Mouse (Mus musculus) frontal cortex, postnatal 25 days (tissue): ENCODE results near the gene Usp53.
"Not testable (repeated sequence)": the region's sequence is repeated elsewhere in the genome, so short reads cannot be mapped to it uniquely, and the experiment has no call there.

Source experiments
- DNase-seq, 2 experiments: peaks; one replicate each; pipeline ENCODE4 v3.0.0; 2022; ENCODE audit warnings: low spot score in 2 of 2

Gene Usp53

GRCm38 (mm10) chr3:122950129-122950528 lies 34.2 kb downstream of the Usp53 start:
- no peak for DNase-seq

GRCm38 (mm10) chr3:122943387-122943890 lies 40.9 kb downstream of the Usp53 start:
- no peak for DNase-seq

- no peak for DNase-seq
These were observed 45.1 kb downstream of the Usp53 start for GRCm38 (mm10) chr3:122939215-122939614.

- DNase-seq: not testable (repeated sequence)
These were observed 47.1 kb downstream of the Usp53 start for GRCm38 (mm10) chr3:122937176-122937575.

GRCm38 (mm10) chr3:122932466-122932865 lies 51.8 kb downstream of the Usp53 start:
- DNase-seq: no peak

- DNase-seq: no peak
These were observed 54.6 kb downstream of the Usp53 start for GRCm38 (mm10) chr3:122929723-122930122.

GRCm38 (mm10) chr3:122924009-122924914 lies 60.0 kb downstream of the Usp53 start, which contains the start of gene 1810037I17Rik:
Gene 1810037I17Rik, plus strand, starts transcription at chr3:122924203.
- DNase-seq: peak; percentile 87 to 93

- no peak for DNase-seq
These were observed 61.2 kb downstream of the Usp53 start for GRCm38 (mm10) chr3:122923147-122923546.

- DNase-seq: no peak
These were observed 62.4 kb downstream of the Usp53 start for GRCm38 (mm10) chr3:122921676-122922527.

GRCm38 (mm10) chr3:122920572-122921435 lies 63.5 kb downstream of the Usp53 start:
- no peak for DNase-seq

GRCm38 (mm10) chr3:122919260-122919659 lies 65.0 kb downstream of the Usp53 start, which contains the start of gene Gm10959:
Gene Gm10959, minus strand, starts transcription at chr3:122919360.
- DNase-seq: no peak

- DNase-seq: no peak
These were observed 65.6 kb downstream of the Usp53 start for GRCm38 (mm10) chr3:122918672-122919071.

GRCm38 (mm10) chr3:122916191-122916680 lies 68.1 kb downstream of the Usp53 start:
- no peak for DNase-seq

- DNase-seq: no peak
These were observed 68.8 kb downstream of the Usp53 start for GRCm38 (mm10) chr3:122915493-122915892.

GRCm38 (mm10) chr3:122907841-122908240 lies 76.5 kb downstream of the Usp53 start:
- DNase-seq: no peak

- DNase-seq: peak in 1 of 2 experiments; percentile 38
These were observed 80.4 kb downstream of the Usp53 start for GRCm38 (mm10) chr3:122903746-122904433.

GRCm38 (mm10) chr3:122898254-122898653 lies 86.1 kb downstream of the Usp53 start:
- DNase-seq: no peak

- DNase-seq: no peak
These were observed 89.0 kb downstream of the Usp53 start for GRCm38 (mm10) chr3:122895189-122895731.

- no peak for DNase-seq
These were observed 89.5 kb downstream of the Usp53 start, which contains the start of gene Fabp2 for GRCm38 (mm10) chr3:122894772-122895171. Gene Fabp2, plus strand, starts transcription at chr3:122895072.

- no peak for DNase-seq
These were observed 95.9 kb downstream of the Usp53 start for GRCm38 (mm10) chr3:122888371-122888819.
